27 mouse cellular contexts compared by ENCODE assay signal in the genomic region with DNA sequence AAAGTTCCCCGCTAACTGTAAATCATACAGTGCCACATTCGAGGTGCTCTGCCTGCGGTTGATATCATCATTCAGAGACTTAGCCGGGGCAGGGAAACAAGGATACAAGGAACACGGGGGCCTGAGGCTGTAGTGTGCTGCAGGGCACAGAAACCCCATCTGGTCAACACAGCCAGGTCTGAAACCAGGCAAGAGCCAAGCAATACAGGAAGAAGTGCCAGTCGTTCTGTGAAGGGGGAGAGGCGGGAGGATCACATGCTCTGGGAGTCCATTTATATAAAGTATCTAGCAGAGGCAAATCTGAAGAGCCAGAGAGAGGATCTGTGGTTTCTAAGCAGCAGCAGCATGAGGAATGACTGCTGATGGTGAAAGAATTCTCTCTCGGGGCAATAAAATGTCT. TPM values are rescaled to one million over a fixed set of nuclear protein-coding genes. Genes with fewer than 3 reads are reported as not detected.
DNase-seq lines count a peak whose midpoint lies in the region; ATAC-seq and TF ChIP-seq lines count a peak whose summit lies in the region.
"Had no signal": no experiment of that assay in that cellular context is flagged by ENCODE, and none has a peak within 500 bp of the region (broad histone marks: within the 10 kb centered on the region; RNA-seq: fewer than 3 reads in every experiment).

No protein-coding gene starts in this region.

- ATAC-seq in lung, postnatal 0 days, result no peak
- ATAC-seq in cerebellum, adult (ENCODE audit: insufficient number of reproducible peaks, low FRiP score, low TSS enrichment), result no peak
- ATAC-seq in megakaryocyte progenitor cell, adult 5-6 weeks (replicated peaks; ENCODE audit: poor library complexity), result no peak
- ATAC-seq: forebrain, embryonic 14.5 days; forebrain, postnatal 0 days had no signal

- 72% methylated on average over 8 of the region's 8 CpGs for WGBS in lung, postnatal 0 days

- peak overlapping the region; percentile 24 for H3K27ac ChIP-seq in gastrocnemius, adult 2 months
- H3K27ac ChIP-seq in lung, postnatal 0 days (ENCODE audit: low read length), result no peak overlapping the region
- H3K27ac ChIP-seq in bone marrow macrophage, adult 2 months (ENCODE audit: insufficient read depth, low read depth, low read length), result peak overlapping the region; percentile 93
- H3K27ac ChIP-seq: embryonic facial prominence, embryonic 12.5 days; embryonic facial prominence, embryonic 15.5 days; hindbrain, embryonic 12.5 days; hindbrain, embryonic 15.5 days had no signal

- no peak for TF ChIP-seq CTCF in gastrocnemius, adult 2 months (IDR thresholded peaks at IDR 0.05)
- no peak for TF ChIP-seq CTCF in lung, postnatal 0 days (IDR thresholded peaks at IDR 0.05)
- no peak for TF ChIP-seq CTCF in bone marrow macrophage, adult 2 months (IDR thresholded peaks at IDR 0.05; ENCODE audit: low read depth, low read length)

- no peak overlapping the region for H3K4me3 ChIP-seq in gastrocnemius, adult 2 months
- no peak overlapping the region for H3K4me3 ChIP-seq in lung, postnatal 0 days (ENCODE audit: low read depth, low read length)
- H3K4me3 ChIP-seq in bone marrow macrophage, adult 2 months (ENCODE audit: insufficient read depth, low read length), result no peak overlapping the region
- H3K4me3 ChIP-seq: embryonic facial prominence, embryonic 12.5 days; embryonic facial prominence, embryonic 15.5 days; hindbrain, embryonic 12.5 days; hindbrain, embryonic 15.5 days had no signal

- H3K4me1 ChIP-seq in lung, postnatal 0 days (ENCODE audit: insufficient read depth, low read depth, low read length), result no peaks in the 10 kb centered on the region; the same call in 1 of the 2 replicates
- H3K4me1 ChIP-seq in bone marrow macrophage, adult 2 months (ENCODE audit: control insufficient read depth, insufficient read depth, low read length), result peaks cover 37% of the 10 kb centered on the region
- H3K4me1 ChIP-seq: embryonic facial prominence, embryonic 12.5 days; embryonic facial prominence, embryonic 15.5 days; hindbrain, embryonic 12.5 days; hindbrain, embryonic 15.5 days had no signal

- H3K9ac ChIP-seq in lung, postnatal 0 days (replicated peaks; ENCODE audit: low read depth), result no peak overlapping the region
- H3K9ac ChIP-seq: embryonic facial prominence, embryonic 12.5 days; embryonic facial prominence, embryonic 15.5 days; forebrain, postnatal 0 days; hindbrain, embryonic 12.5 days; hindbrain, embryonic 15.5 days had no signal

- no peaks in the 10 kb centered on the region for H3K36me3 ChIP-seq in lung, postnatal 0 days (ENCODE audit: insufficient read depth, low read length)
- H3K36me3 ChIP-seq: embryonic facial prominence, embryonic 12.5 days; embryonic facial prominence, embryonic 15.5 days; G1E; hindbrain, embryonic 12.5 days; hindbrain, embryonic 15.5 days had no signal

- no peak overlapping the region for H3K4me2 ChIP-seq in lung, postnatal 0 days (replicated peaks; ENCODE audit: low read depth, low read length)
- H3K4me2 ChIP-seq: embryonic facial prominence, embryonic 12.5 days; embryonic facial prominence, embryonic 15.5 days; heart, embryonic 11.5 days; hindbrain, embryonic 12.5 days; hindbrain, embryonic 15.5 days had no signal

- no peak for TF ChIP-seq POLR2A in bone marrow macrophage, adult 2 months (IDR thresholded peaks at IDR 0.05; ENCODE audit: borderline replicate concordance, low read depth, low read length)

- intact Hi-C loops in gastrocnemius, adult 2 months (cut with DNase I), result no loop called here

- TF ChIP-seq EP300 in lung, postnatal 0 days (IDR thresholded peaks at IDR 0.05), result no peak

- peak; percentile 40 for DNase-seq in gastrocnemius, adult 2 months
- no peak for DNase-seq in gastrocnemius, postnatal 4 days (ENCODE audit: low spot score in 2 of 2)
- DNase-seq in lung, postnatal 0 days (ENCODE audit: low spot score), result peak; percentile 47
- no peak for DNase-seq in lung, postnatal 14 days
- DNase-seq: adrenal gland, adult 2 months; adrenal gland, postnatal 14 days; B cell, adult 2 months; cerebellum, adult 11 months; cerebellum, adult 2 months; cerebellum, adult 9-11 months; cerebellum, postnatal 25 days; forebrain, postnatal 0 days; gastrocnemius, postnatal 10 days had no signal

- no peaks in the 10 kb centered on the region for H3K9me3 ChIP-seq in lung, postnatal 0 days (ENCODE audit: low read length)
- H3K9me3 ChIP-seq: embryonic facial prominence, embryonic 12.5 days; embryonic facial prominence, embryonic 15.5 days; G1E; hindbrain, embryonic 12.5 days; hindbrain, embryonic 15.5 days had no signal

- no peaks in the 10 kb centered on the region for H3K27me3 ChIP-seq in lung, postnatal 0 days (replicated peaks; ENCODE audit: insufficient read depth, low read length)
- H3K27me3 ChIP-seq: CH12.LX; embryonic facial prominence, embryonic 12.5 days; embryonic facial prominence, embryonic 15.5 days; hindbrain, embryonic 12.5 days; hindbrain, embryonic 15.5 days had no signal

RNA-seq across cellular contexts. Expression of a gene that starts 5.0 kb away (rescaled TPM):
- total RNA-seq in gastrocnemius, adult 2 months (2021), result not detected
- not detected for total RNA-seq in gastrocnemius, postnatal 4 days (2021)
- polyA plus RNA-seq in lung, postnatal 0 days (2015; fragmentation: Nextera tagmentation; extraction: Ambion mirVana), result 2.2 and 2.4 TPM in 2 replicates
- polyA plus RNA-seq in bone marrow macrophage, adult 2 months (2012; ENCODE audit: insufficient read depth, insufficient read length, missing spikeins), result not detected in 2 replicates
- not detected in 2 replicates for total RNA-seq in megakaryocyte progenitor cell, adult 5-6 weeks (2015)
- total RNA-seq in megakaryocyte progenitor cell, adult 5-6 weeks (2017), result not detected in 2 replicates
- total RNA-seq: adrenal gland, adult 2 months; adrenal gland, postnatal 14 days; common myeloid progenitor, adult 5-6 weeks; forebrain, postnatal 0 days; gastrocnemius, postnatal 10 days; heart, adult 8-10 months; heart, postnatal 25 days had no signal
- polyA plus RNA-seq: adrenal gland, adult 2 months; cerebellum, adult 2 months; G1E had no signal

RNA-seq across cellular contexts. Expression of a gene that starts 39.9 kb away (rescaled TPM):
- total RNA-seq in gastrocnemius, adult 2 months (2021), result 10 to 100 TPM; 30.3 to 44.8 TPM
- 10 to 100 TPM; 32.3 to 32.8 TPM for total RNA-seq in gastrocnemius, postnatal 4 days (2021)
- polyA plus RNA-seq in lung, postnatal 0 days (2015; fragmentation: Nextera tagmentation; extraction: Ambion mirVana), result 33.7 and 39.5 TPM in 2 replicates
- 68.4 and 72.6 TPM in 2 replicates for polyA plus RNA-seq in bone marrow macrophage, adult 2 months (2012; ENCODE audit: insufficient read depth, insufficient read length, missing spikeins)
- 36.5 and 38.4 TPM in 2 replicates for total RNA-seq in megakaryocyte progenitor cell, adult 5-6 weeks (2015)
- 16.3 and 16.5 TPM in 2 replicates for total RNA-seq in megakaryocyte progenitor cell, adult 5-6 weeks (2017)

RNA-seq across cellular contexts. Expression of a gene that starts 45.8 kb away (rescaled TPM):
- total RNA-seq in gastrocnemius, adult 2 months (2021), result 10 to 100 TPM; 53.5 to 66.1 TPM
- total RNA-seq in gastrocnemius, postnatal 4 days (2021), result 10 to 100 TPM; 87.3 to 91.8 TPM
- polyA plus RNA-seq in lung, postnatal 0 days (2015; fragmentation: Nextera tagmentation; extraction: Ambion mirVana), result 75.6 and 76.7 TPM in 2 replicates
- 66.4 and 75.4 TPM in 2 replicates for polyA plus RNA-seq in bone marrow macrophage, adult 2 months (2012; ENCODE audit: insufficient read depth, insufficient read length, missing spikeins)
- total RNA-seq in megakaryocyte progenitor cell, adult 5-6 weeks (2015), result 20.5 and 23.2 TPM in 2 replicates
- 12.6 and 18.2 TPM in 2 replicates for total RNA-seq in megakaryocyte progenitor cell, adult 5-6 weeks (2017)

RNA-seq across cellular contexts. Expression of a gene that starts 50.1 kb away (rescaled TPM):
- total RNA-seq in gastrocnemius, adult 2 months (2021), result 10 to 100 TPM; 69.3 to 82.9 TPM
- total RNA-seq in gastrocnemius, postnatal 4 days (2021), result 100 to 1,000 TPM; 107 to 114 TPM
- 57.5 and 68.2 TPM in 2 replicates for polyA plus RNA-seq in lung, postnatal 0 days (2015; fragmentation: Nextera tagmentation; extraction: Ambion mirVana)
- 32.4 and 32.9 TPM in 2 replicates for polyA plus RNA-seq in bone marrow macrophage, adult 2 months (2012; ENCODE audit: insufficient read depth, insufficient read length, missing spikeins)
- 10.3 and 12.2 TPM in 2 replicates for total RNA-seq in megakaryocyte progenitor cell, adult 5-6 weeks (2015)
- 10.7 and 11.5 TPM in 2 replicates for total RNA-seq in megakaryocyte progenitor cell, adult 5-6 weeks (2017)

Comparison
In these comparisons a context has a peak if more than half of its experiments do, and no peak if none do; other contexts are left out.
1. DNase-seq: peak in gastrocnemius, adult 2 months (single experiment) and lung, postnatal 0 days (single experiment); none in gastrocnemius, postnatal 4 days (0 of 2) and lung, postnatal 14 days (single experiment).